ENCODE assay signal across 10 mouse cellular contexts in the genomic region with DNA sequence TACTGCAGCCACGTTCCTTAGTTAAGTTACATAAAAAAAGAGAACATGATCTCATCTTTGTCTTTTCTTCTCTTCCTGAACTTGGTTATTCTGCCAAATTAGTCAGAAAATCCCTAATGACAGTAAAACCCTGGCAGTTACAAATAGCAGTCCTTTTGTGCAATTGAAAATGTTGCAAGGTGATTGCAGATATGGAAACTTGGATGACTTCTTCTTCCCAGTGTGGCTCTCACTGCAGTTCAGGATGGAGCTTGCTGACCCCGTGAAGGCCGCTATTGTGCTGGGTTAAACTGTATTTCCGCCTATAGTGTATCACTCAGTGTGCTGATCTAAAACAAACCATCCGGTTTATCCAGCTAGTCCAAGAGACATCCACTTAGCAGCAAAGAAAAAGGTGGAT. TPM values are rescaled to one million over a fixed set of nuclear protein-coding genes. Genes with fewer than 3 reads are reported as not detected.
DNase-seq lines count a peak whose midpoint lies in the region; ATAC-seq and TF ChIP-seq lines count a peak whose summit lies in the region.
"Had no signal": no experiment of that assay in that cellular context is flagged by ENCODE, and none has a peak within 500 bp of the region (broad histone marks: within the 10 kb centered on the region; RNA-seq: fewer than 3 reads in every experiment).

No protein-coding gene starts in this region.

- H3K27ac ChIP-seq in kidney, adult 2 months (ENCODE audit: insufficient read depth, low read depth, low read length) = no peak overlapping the region
- H3K27ac ChIP-seq in kidney, embryonic 15.5 days = no peak overlapping the region
- peak overlapping the region; percentile 53; the same call in 1 of the 2 replicates for H3K27ac ChIP-seq in brown adipose tissue, adult 24 weeks (replicated peaks; ENCODE audit: low read depth, low read length)
- H3K27ac ChIP-seq in hindbrain, embryonic 11.5 days (ENCODE audit: low read depth, low read length) = no peak overlapping the region
- H3K27ac ChIP-seq: embryonic facial prominence, embryonic 15.5 days; neural tube, embryonic 12.5 days had no signal

- no peak overlapping the region for H3K9ac ChIP-seq in kidney, embryonic 15.5 days
- no peak overlapping the region for H3K9ac ChIP-seq in hindbrain, embryonic 11.5 days (ENCODE audit: low read depth, low read length)
- H3K9ac ChIP-seq: embryonic facial prominence, embryonic 15.5 days; neural tube, embryonic 12.5 days had no signal

- H3K36me3 ChIP-seq in kidney, adult 2 months (ENCODE audit: control insufficient read depth, insufficient read depth, low read length) = no peaks in the 10 kb centered on the region; the same call in 1 of the 2 replicates
- no peaks in the 10 kb centered on the region for H3K36me3 ChIP-seq in kidney, embryonic 15.5 days
- no peaks in the 10 kb centered on the region for H3K36me3 ChIP-seq in hindbrain, embryonic 11.5 days (ENCODE audit: control insufficient read depth, insufficient read depth, low read length)
- H3K36me3 ChIP-seq: embryonic facial prominence, embryonic 15.5 days; neural tube, embryonic 12.5 days had no signal

- no peak for TF ChIP-seq CTCF in kidney, adult 2 months (conservative IDR thresholded peaks at IDR 0.05; ENCODE audit: insufficient read depth, insufficient read length, low read depth, low read length)

- H3K4me2 ChIP-seq in kidney, embryonic 15.5 days = no peak overlapping the region
- no peak overlapping the region for H3K4me2 ChIP-seq in hindbrain, embryonic 11.5 days (replicated peaks; ENCODE audit: low read depth, low read length)
- H3K4me2 ChIP-seq: embryonic facial prominence, embryonic 15.5 days; neural tube, embryonic 12.5 days had no signal

- intact Hi-C loops in heart, postnatal 25 days (cut with DNase I) = loop anchor here (5.0 kb wide), 1 partner anchor 35 kb away; the partner anchor contains the start of gene Sntb2

- no peak for TF ChIP-seq POLR2A in kidney, adult 2 months (IDR thresholded peaks at IDR 0.05; ENCODE audit: low read depth, low read length)

- H3K4me1 ChIP-seq in kidney, adult 2 months (ENCODE audit: control insufficient read depth, insufficient read depth, low read length) = peaks cover 9% of the 10 kb centered on the region; the same call in 1 of the 2 replicates
- no peaks in the 10 kb centered on the region; the same call in 1 of the 2 replicates for H3K4me1 ChIP-seq in kidney, embryonic 15.5 days
- H3K4me1 ChIP-seq in brown adipose tissue, adult 24 weeks (ENCODE audit: control insufficient read depth, insufficient read depth, insufficient read length, low read length) = peaks cover 10% of the 10 kb centered on the region
- H3K4me1 ChIP-seq in hindbrain, embryonic 11.5 days (replicated peaks; ENCODE audit: control insufficient read depth, insufficient read depth, low read length) = no peaks in the 10 kb centered on the region
- H3K4me1 ChIP-seq: neural tube, embryonic 12.5 days had no signal

- H3K9me3 ChIP-seq in kidney, embryonic 15.5 days (replicated peaks) = no peaks in the 10 kb centered on the region
- no peaks in the 10 kb centered on the region for H3K9me3 ChIP-seq in hindbrain, embryonic 11.5 days (ENCODE audit: control insufficient read depth, low read length)
- H3K9me3 ChIP-seq: embryonic facial prominence, embryonic 15.5 days; neural tube, embryonic 12.5 days had no signal

- 64% methylated on average over 5 of the region's 5 CpGs for WGBS in kidney, adult 2 months
- WGBS in kidney, embryonic 15.5 days = 67% methylated on average over 5 of the region's 5 CpGs
- WGBS in hindbrain, embryonic 11.5 days = 88% methylated on average over 5 of the region's 5 CpGs

- peak; percentile 65 for DNase-seq in kidney, adult 2 months
- peak; percentile 12 for DNase-seq in heart, postnatal 25 days (ENCODE audit: low spot score)
- DNase-seq in right cerebral cortex, adult 18-20 months = no peak
- no peak for DNase-seq in hindbrain, embryonic 11.5 days (ENCODE audit: low spot score)
- no peak for DNase-seq in cerebellum, adult 8-10 months

- no peak for ATAC-seq in kidney, embryonic 15.5 days (replicated peaks; ENCODE audit: low FRiP score)
- peak; percentile 66 for ATAC-seq in megakaryocyte progenitor cell, adult 5-6 weeks (replicated peaks; ENCODE audit: poor library complexity)
- ATAC-seq in hindbrain, embryonic 11.5 days (ENCODE audit: low FRiP score) = no peak

- no peak overlapping the region for H3K4me3 ChIP-seq in kidney, adult 2 months (ENCODE audit: insufficient read depth, low read depth, low read length)
- H3K4me3 ChIP-seq in kidney, embryonic 15.5 days (replicated peaks) = no peak overlapping the region
- no peak overlapping the region for H3K4me3 ChIP-seq in brown adipose tissue, adult 24 weeks (ENCODE audit: insufficient read depth, low read depth, low read length)
- no peak overlapping the region for H3K4me3 ChIP-seq in hindbrain, embryonic 11.5 days (ENCODE audit: low read depth, low read length)
- H3K4me3 ChIP-seq: embryonic facial prominence, embryonic 15.5 days; neural tube, embryonic 12.5 days had no signal

- H3K27me3 ChIP-seq in kidney, adult 2 months (replicated peaks; ENCODE audit: control insufficient read depth, insufficient read depth, low read length) = no peaks in the 10 kb centered on the region
- H3K27me3 ChIP-seq in kidney, embryonic 15.5 days = no peaks in the 10 kb centered on the region
- no peaks in the 10 kb centered on the region for H3K27me3 ChIP-seq in hindbrain, embryonic 11.5 days (ENCODE audit: control insufficient read depth, insufficient read depth, low read length)
- H3K27me3 ChIP-seq: embryonic facial prominence, embryonic 15.5 days; neural tube, embryonic 12.5 days had no signal

RNA-seq across cellular contexts. Expression of gene Sntb2, which starts 36.4 kb away (rescaled TPM):
- polyA plus RNA-seq in kidney, adult 2 months (2012; rRNA removed) = 9.4 and 10.4 TPM in 2 replicates
- polyA plus RNA-seq in kidney, embryonic 15.5 days (2015; fragmentation: Nextera tagmentation; extraction: Ambion mirVana) = 15.6 and 16.4 TPM in 2 replicates
- polyA plus RNA-seq in brown adipose tissue, adult 24 weeks (2012; ENCODE audit: insufficient read depth, insufficient read length, missing spikeins) = 4.1 and 6.9 TPM in 2 replicates
- 10 to 100 TPM; 12.9 to 13.0 TPM for total RNA-seq in heart, postnatal 25 days (2021)
- 4.3 and 5.0 TPM in 2 replicates for total RNA-seq in megakaryocyte progenitor cell, adult 5-6 weeks (2015)
- total RNA-seq in megakaryocyte progenitor cell, adult 5-6 weeks (2017) = 6.9 and 7.9 TPM in 2 replicates
- 7.5 and 9.9 TPM in 2 replicates for polyA plus RNA-seq in hindbrain, embryonic 11.5 days (2014; fragmentation: Nextera tagmentation; extraction: Ambion mirVana)

RNA-seq across cellular contexts. Expression of gene Vps4a, which starts 59.1 kb away (rescaled TPM):
- polyA plus RNA-seq in kidney, adult 2 months (2012; rRNA removed) = 31.0 and 33.4 TPM in 2 replicates
- polyA plus RNA-seq in kidney, embryonic 15.5 days (2015; fragmentation: Nextera tagmentation; extraction: Ambion mirVana) = 65.9 and 70.0 TPM in 2 replicates
- polyA plus RNA-seq in brown adipose tissue, adult 24 weeks (2012; ENCODE audit: insufficient read depth, insufficient read length, missing spikeins) = 42.0 and 46.7 TPM in 2 replicates
- total RNA-seq in heart, postnatal 25 days (2021) = 10 to 100 TPM; 62.3 to 67.0 TPM
- total RNA-seq in megakaryocyte progenitor cell, adult 5-6 weeks (2015) = 26.4 and 27.4 TPM in 2 replicates
- total RNA-seq in megakaryocyte progenitor cell, adult 5-6 weeks (2017) = 34.3 and 34.5 TPM in 2 replicates
- polyA plus RNA-seq in hindbrain, embryonic 11.5 days (2014; fragmentation: Nextera tagmentation; extraction: Ambion mirVana) = 98.8 and 101 TPM in 2 replicates

Comparison
In these comparisons a context has a peak if more than half of its experiments do, and no peak if none do; other contexts are left out.
1. DNase-seq: peak in kidney, adult 2 months (single experiment) and heart, postnatal 25 days (single experiment); none in right cerebral cortex, adult 18-20 months (single experiment), hindbrain, embryonic 11.5 days (single experiment) and cerebellum, adult 8-10 months (single experiment).